Mouse (Mus musculus) heart, postnatal 10 days (tissue): ENCODE results near the gene Efhb. TPM values are rescaled to one million over a fixed set of nuclear protein-coding genes. Genes with fewer than 3 reads are reported as not detected.

ENCODE experiments used
- DNase-seq, 2 experiments: peaks; one replicate each; pipeline ENCODE4 v3.0.0; 2021
- intact Hi-C: fragments of 180-260 bp; cut with DNase I; formaldehyde crosslinking; loops from one replicate; pipeline ENCODE4 v1.15.1; 2025
- total RNA-seq, 2 experiments: library from RNA; stranded (reverse); gene quantifications; 2 replicates each; pipeline ENCODE4 v1.2.3; 2021

The Efhb gene
- total RNA-seq, 2 experiments from 2014 or later: 0.29 to 0.45 TPM

DNA sequence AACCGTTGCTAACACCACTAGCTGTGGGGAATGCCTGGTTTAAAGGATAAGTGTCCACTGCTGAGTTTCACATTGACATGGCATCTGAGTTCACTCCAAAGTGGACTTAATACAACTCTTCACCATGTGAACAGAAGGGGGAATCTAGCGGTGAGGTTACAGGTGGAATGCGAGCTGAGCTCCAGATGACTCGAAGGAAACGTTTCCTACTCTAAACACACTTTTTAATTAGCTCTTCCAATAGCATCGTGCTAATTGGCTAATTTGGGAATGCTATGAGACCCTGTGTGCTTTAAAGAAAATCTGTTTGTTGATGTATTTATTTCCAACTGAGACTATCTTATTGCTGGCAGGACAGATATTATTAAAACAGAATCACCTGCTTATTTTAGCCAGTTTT lies 76.3 kb downstream of the Efhb start:
- intact Hi-C loops: no loop called here
- no peak for DNase-seq

DNA sequence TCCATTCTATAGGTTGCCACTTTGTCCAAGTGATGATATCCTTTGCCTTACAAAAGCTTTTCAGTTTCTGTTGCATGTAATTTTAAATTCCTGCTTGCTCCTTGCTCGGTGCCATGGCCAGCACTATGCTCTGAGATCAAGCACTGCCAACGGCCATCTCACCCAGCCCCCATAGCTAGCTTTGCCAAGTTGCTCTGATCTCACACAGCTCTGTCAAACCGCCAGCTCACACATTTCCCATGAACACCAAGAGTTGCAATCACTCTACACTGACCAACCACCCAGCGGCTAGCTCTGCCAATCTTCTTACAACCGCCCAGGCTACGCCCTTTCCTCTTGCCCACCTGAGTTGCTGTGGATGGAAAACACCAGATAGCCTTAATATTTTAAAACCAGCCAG lies 99.0 kb downstream of the Efhb start:
- no peak for DNase-seq
- intact Hi-C loops: no loop called here

Other genes starting within 250 kb of the Efhb start
- 10 to 100 TPM; 66.9 to 69.0 TPM for gene Rab5a, start 15.9 kb upstream of the Efhb start, total RNA-seq
- not detected for gene Pp2d1, start 76.1 kb upstream of the Efhb start, total RNA-seq
- gene Kat2b, start 103.5 kb upstream of the Efhb start, total RNA-seq: 10 to 100 TPM; 91.6 to 95.9 TPM
- gene Sgo1, start 226.0 kb upstream of the Efhb start, total RNA-seq: 1 to 10 TPM; 3.4 to 3.8 TPM